In the genomic region with DNA sequence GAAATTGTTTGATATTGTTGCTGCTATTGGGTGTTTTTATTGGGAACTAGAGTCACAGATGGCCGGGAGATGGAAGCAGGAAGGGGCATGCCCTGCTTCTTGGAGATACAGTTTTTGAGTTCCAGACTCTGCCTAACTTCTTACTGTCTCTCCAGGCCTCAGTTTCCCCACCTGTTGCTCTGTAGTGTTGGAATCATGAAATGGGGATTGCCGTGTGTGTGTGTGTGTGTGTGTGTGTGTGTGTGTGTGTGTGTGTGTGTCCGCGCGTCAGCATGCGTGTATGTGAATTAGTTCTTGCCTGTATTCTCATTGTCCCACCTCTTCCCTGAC, we compare ENCODE assay signal across 9 mouse cellular contexts. TPM values are rescaled to one million over a fixed set of nuclear protein-coding genes. Genes with fewer than 3 reads are reported as not detected.
DNase-seq lines count a peak whose midpoint lies in the region; ATAC-seq and TF ChIP-seq lines count a peak whose summit lies in the region.
"Had no signal": no experiment of that assay in that cellular context is flagged by ENCODE, and none has a peak within 500 bp of the region (broad histone marks: within the 10 kb centered on the region; RNA-seq: fewer than 3 reads in every experiment).

No protein-coding gene starts in this region.

- WGBS in heart, postnatal 0 days: 46% methylated on average over 6 of the region's 6 CpGs
- 33% methylated on average over 6 of the region's 6 CpGs for WGBS in forebrain, embryonic 10.5 days
- WGBS in limb, embryonic 10.5 days: 47% methylated on average over 6 of the region's 6 CpGs

- no peak for ATAC-seq in heart, postnatal 0 days (ENCODE audit: insufficient read depth, low read depth)
- no peak for ATAC-seq in megakaryocyte-erythroid progenitor cell, adult 5-6 weeks (replicated peaks; ENCODE audit: low FRiP score, low TSS enrichment, poor library complexity, severe bottlenecking)

- intact Hi-C loops in heart, postnatal 25 days (cut with DNase I): loop anchor here (5.0 to 10.0 kb wide), 3 partner anchors 108 to 445 kb away; no protein-coding TSS in a partner anchor

- no peak for DNase-seq in heart, postnatal 0 days (ENCODE audit: low spot score)
- no peak for DNase-seq in heart, postnatal 25 days (ENCODE audit: low spot score)
- no peak for DNase-seq in forebrain, embryonic 10.5 days (ENCODE audit: extremely low spot score, low spot score)
- DNase-seq in limb, embryonic 10.5 days (ENCODE audit: low spot score): no peak
- DNase-seq in urinary bladder, adult 2 months (ENCODE audit: low spot score): no peak
- DNase-seq in right cerebral cortex, postnatal 36 days (ENCODE audit: low spot score in 2 of 2): no peak
- DNase-seq: kidney, postnatal 36 days had no signal

- H3K27ac ChIP-seq in heart, postnatal 0 days (ENCODE audit: low read depth): no peak overlapping the region
- no peak overlapping the region for H3K27ac ChIP-seq in forebrain, embryonic 10.5 days
- no peak overlapping the region for H3K27ac ChIP-seq in limb, embryonic 10.5 days

- H3K4me2 ChIP-seq in heart, postnatal 0 days (ENCODE audit: low read depth, low read length): peak overlapping the region; percentile 92

- H3K9ac ChIP-seq in heart, postnatal 0 days (replicated peaks; ENCODE audit: low read depth, low read length): no peak overlapping the region

- peaks cover 31% of the 10 kb centered on the region for H3K4me1 ChIP-seq in heart, postnatal 0 days (ENCODE audit: control insufficient read depth, insufficient read depth)
- H3K4me1 ChIP-seq in E14TG2a.4 (replicated peaks; ENCODE audit: low read depth, low read length): peaks cover 52% of the 10 kb centered on the region
- peaks cover 58% of the 10 kb centered on the region for H3K4me1 ChIP-seq in forebrain, embryonic 10.5 days
- H3K4me1 ChIP-seq in limb, embryonic 10.5 days: peaks cover 52% of the 10 kb centered on the region

- H3K36me3 ChIP-seq in heart, postnatal 0 days (replicated peaks; ENCODE audit: control insufficient read depth, insufficient read depth, low read length): peaks cover under 1% of the 10 kb centered on the region; the same call in 1 of the 2 replicates
- peaks cover 7% of the 10 kb centered on the region for H3K36me3 ChIP-seq in E14TG2a.4 (ENCODE audit: insufficient read depth, low read length)
- H3K36me3 ChIP-seq in forebrain, embryonic 10.5 days (replicated peaks): peaks cover 3% of the 10 kb centered on the region
- H3K36me3 ChIP-seq in limb, embryonic 10.5 days: peaks cover 3% of the 10 kb centered on the region; the same call in 1 of the 2 replicates

- TF ChIP-seq CTCF in heart, postnatal 0 days (IDR thresholded peaks at IDR 0.05; ENCODE audit: low read depth): no peak
- TF ChIP-seq CTCF in E14TG2a.4 (conservative IDR thresholded peaks at IDR 0.05; ENCODE audit: low read length): no peak

- peak overlapping the region; percentile 64 for H3K4me3 ChIP-seq in heart, postnatal 0 days (ENCODE audit: low read depth, low read length)
- peak overlapping the region; percentile 86 for H3K4me3 ChIP-seq in E14TG2a.4 (replicated peaks; ENCODE audit: low read length)
- peak overlapping the region; percentile 64; the same call in 1 of the 2 replicates for H3K4me3 ChIP-seq in forebrain, embryonic 10.5 days
- H3K4me3 ChIP-seq in limb, embryonic 10.5 days: peak overlapping the region; percentile 66; the same call in 1 of the 2 replicates

- H3K9me3 ChIP-seq in heart, postnatal 0 days (replicated peaks; ENCODE audit: control insufficient read depth, low read length): no peaks in the 10 kb centered on the region
- no peaks in the 10 kb centered on the region for H3K9me3 ChIP-seq in E14TG2a.4 (ENCODE audit: low read length)
- no peaks in the 10 kb centered on the region for H3K9me3 ChIP-seq in forebrain, embryonic 10.5 days
- no peaks in the 10 kb centered on the region for H3K9me3 ChIP-seq in limb, embryonic 10.5 days (replicated peaks)

- peaks cover 53% of the 10 kb centered on the region for H3K27me3 ChIP-seq in heart, postnatal 0 days (ENCODE audit: control insufficient read depth, insufficient read depth, low read length)
- H3K27me3 ChIP-seq in E14TG2a.4 (ENCODE audit: insufficient read depth, low read length): peaks cover 72% of the 10 kb centered on the region
- peaks cover 94% of the 10 kb centered on the region for H3K27me3 ChIP-seq in forebrain, embryonic 10.5 days (ENCODE audit: poor library complexity, severe bottlenecking)
- H3K27me3 ChIP-seq in limb, embryonic 10.5 days (ENCODE audit: low read depth, poor library complexity, severe bottlenecking): peaks cover 77% of the 10 kb centered on the region

- no peak for TF ChIP-seq EP300 in heart, postnatal 0 days (IDR thresholded peaks at IDR 0.05; ENCODE audit: low read depth)

RNA-seq across cellular contexts. Expression of a gene that starts 4.1 kb away (rescaled TPM):
- total RNA-seq in heart, postnatal 0 days (2014; rRNA removed; ENCODE audit: low replicate concordance): 3.6 and 4.1 TPM in 2 replicates
- 0.60 and 0.73 TPM in 2 replicates for polyA plus RNA-seq in heart, postnatal 0 days (2015; fragmentation: Nextera tagmentation; extraction: Ambion mirVana)
- under 1 TPM; 0.39 to 0.61 TPM for total RNA-seq in heart, postnatal 25 days (2021)
- polyA plus RNA-seq in forebrain, embryonic 10.5 days (2016; fragmentation: Nextera tagmentation; extraction: Ambion mirVana): 0.05 TPM in 1 of 2 replicates, not detected in the other
- polyA plus RNA-seq in limb, embryonic 10.5 days (2016; fragmentation: Nextera tagmentation; extraction: Ambion mirVana): 0.05 TPM in 1 of 2 replicates, not detected in the other
- polyA plus RNA-seq in urinary bladder, adult 2 months (2012; rRNA removed): 1.1 and 1.2 TPM in 2 replicates
- total RNA-seq in megakaryocyte-erythroid progenitor cell, adult 5-6 weeks (2014; fragmentation: Nextera tagmentation): not detected in 2 replicates
- total RNA-seq in megakaryocyte-erythroid progenitor cell, adult 5-6 weeks (2017): 5.8 and 18.5 TPM in 2 replicates

RNA-seq across cellular contexts. Expression of a gene that starts 9.4 kb away (rescaled TPM):
- total RNA-seq in heart, postnatal 0 days (2014; rRNA removed; ENCODE audit: low replicate concordance): 28.9 and 33.4 TPM in 2 replicates
- 29.9 and 30.6 TPM in 2 replicates for polyA plus RNA-seq in heart, postnatal 0 days (2015; fragmentation: Nextera tagmentation; extraction: Ambion mirVana)
- total RNA-seq in heart, postnatal 25 days (2021): 10 to 100 TPM; 17.5 to 18.7 TPM
- polyA plus RNA-seq in forebrain, embryonic 10.5 days (2016; fragmentation: Nextera tagmentation; extraction: Ambion mirVana): 64.7 and 69.7 TPM in 2 replicates
- 79.7 and 82.2 TPM in 2 replicates for polyA plus RNA-seq in limb, embryonic 10.5 days (2016; fragmentation: Nextera tagmentation; extraction: Ambion mirVana)
- polyA plus RNA-seq in urinary bladder, adult 2 months (2012; rRNA removed): 10.1 and 12.6 TPM in 2 replicates
- total RNA-seq in megakaryocyte-erythroid progenitor cell, adult 5-6 weeks (2014; fragmentation: Nextera tagmentation): 14.1 and 16.7 TPM in 2 replicates
- total RNA-seq in megakaryocyte-erythroid progenitor cell, adult 5-6 weeks (2017): 22.6 and 23.0 TPM in 2 replicates
